Mouse (Mus musculus) ES-E14 (cell line): ENCODE measurements around the gene H2-Ob. TPM values are rescaled to one million over a fixed set of nuclear protein-coding genes. Genes with fewer than 3 reads are reported as not detected.

Experiments used
- DNase-seq: peaks from one replicate; pipeline ENCODE4 v3.0.0-alpha.2; 2013; ENCODE audit warnings: low read depth, low spot score
- H3K27ac ChIP-seq: 2 replicates; pipeline ENCODE4 v1.5.1; 2012; ENCODE audit warnings: low read depth, mild to moderate bottlenecking, low read length, moderate library complexity, mixed read lengths; ENCODE audit not compliant: poor library complexity, insufficient read depth, severe bottlenecking
- H3K36me3 ChIP-seq: 2 replicates; pipeline ENCODE4 v1.6.1; 2012; ENCODE audit warnings: mild to moderate bottlenecking, low read length, moderate library complexity, mixed read lengths; ENCODE audit not compliant: control insufficient read depth, poor library complexity, insufficient read depth, severe bottlenecking
- H3K4me1 ChIP-seq, 2 experiments: fragments of 150-350 bp in 1 of 2; sonication (generic) in 1 of 2; 2 replicates each; pipeline ENCODE4 v1.6.1; 2012; ENCODE audit warnings: low read length in 2 of 2, mild to moderate bottlenecking in 1 of 2, mixed read lengths in 1 of 2; ENCODE audit not compliant: control insufficient read depth in 2 of 2, insufficient read depth in 2 of 2, poor library complexity in 1 of 2
- H3K4me3 ChIP-seq, 2 experiments: fragments of 150-350 bp in 1 of 2; sonication (generic) in 1 of 2; 2 replicates each; pipeline ENCODE4 v1.5.1; 2012; ENCODE audit warnings: low read length in 2 of 2, low read depth in 1 of 2, mild to moderate bottlenecking in 1 of 2, mixed read lengths in 1 of 2; ENCODE audit not compliant: insufficient read depth in 1 of 2, poor library complexity in 1 of 2, severe bottlenecking in 1 of 2
- H3K9ac ChIP-seq: 2 replicates; pipeline ENCODE4 v1.6.1; 2012; ENCODE audit warnings: low read depth, mild to moderate bottlenecking, low read length, mixed read lengths; ENCODE audit not compliant: poor library complexity, insufficient read depth, severe bottlenecking
- H3K9me3 ChIP-seq: fragments of 150-350 bp; sonication (generic); 2 replicates; pipeline ENCODE4 v1.6.1; 2012; ENCODE audit warnings: low read depth, mild to moderate bottlenecking, low read length; ENCODE audit not compliant: control insufficient read depth, insufficient read depth
- CHD2 ChIP-seq: IDR thresholded peaks from 2 replicates; pipeline ENCODE4 v1.6.1; 2014; ENCODE audit warnings: mild to moderate bottlenecking, low read depth, low read length, inconsistent platforms
- HCFC1 ChIP-seq: IDR thresholded peaks from 2 replicates; pipeline ENCODE4 v1.6.1; 2012; ENCODE audit warnings: low read length, inconsistent platforms, borderline replicate concordance; ENCODE audit not compliant: insufficient read depth
- MAFK ChIP-seq: IDR thresholded peaks from 2 replicates; pipeline ENCODE4 v1.6.1; 2014; ENCODE audit warnings: mild to moderate bottlenecking, low read depth, low read length, inconsistent platforms; ENCODE audit not compliant: insufficient read depth
- ZC3H11A ChIP-seq: IDR thresholded peaks from 2 replicates; pipeline ENCODE4 v1.6.1; 2012; ENCODE audit warnings: low read depth, mild to moderate bottlenecking, inconsistent platforms, low read length, borderline replicate concordance
- ZNF384 ChIP-seq: IDR thresholded peaks from 2 replicates; pipeline ENCODE4 v1.6.1; 2012; ENCODE audit warnings: low read depth, low read length, inconsistent platforms
- in situ Hi-C, 2 experiments: fragments of 600-800 bp; cut with MboI; formaldehyde crosslinking; loops; one replicate each; pipeline ENCODE4 v1.15.1; 2025; ENCODE audit warnings: low sequenced_read_pairs in 2 of 2, inconsistent platforms in 1 of 2; ENCODE audit not compliant: unreplicated experiment in 2 of 2
- total RNA-seq: library from RNA; depleted of rRNA; stranded (reverse); fragments of 300-350 nt; gene quantifications from 2 replicates; pipeline ENCODE4 v1.2.3, GENCODE M21; 2012

Gene H2-Ob
- total RNA-seq, 1 experiment = not detected

DNA sequence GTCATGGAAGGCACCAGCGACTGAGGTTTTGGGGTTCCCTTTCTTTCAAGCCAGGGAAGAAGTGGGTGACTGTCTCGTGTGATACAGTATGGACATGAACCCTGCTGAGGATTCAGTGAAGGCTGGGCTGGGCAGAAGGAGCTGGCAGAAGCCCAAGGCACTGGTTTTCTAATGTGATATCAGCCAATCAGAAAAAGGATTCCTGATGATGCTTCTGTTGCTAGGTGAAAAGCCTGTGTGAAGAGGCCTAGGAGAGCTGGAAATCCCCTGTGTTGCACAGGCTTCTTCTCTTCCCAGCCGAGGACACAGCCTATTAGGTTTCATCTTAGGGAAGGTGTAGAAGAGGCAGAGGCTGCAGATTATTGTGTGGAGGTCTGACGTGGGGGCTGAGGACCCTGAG is 22.8 kb downstream of the H2-Ob start:
- H3K9me3 ChIP-seq = no peaks in the 10 kb centered on the region
- peaks cover 0 to 2% of the 10 kb centered on the region in 2 experiments; a peak in 1 of 4 replicates for H3K4me1 ChIP-seq
- no peak overlapping the region for H3K9ac ChIP-seq
- in situ Hi-C loops = no loop called here
- peak; percentile 58 for DNase-seq
- no peaks in the 10 kb centered on the region for H3K36me3 ChIP-seq
- TF ChIP-seq MAFK (no peak), CHD2 (peak; percentile 96)
- H3K4me3 ChIP-seq = no peak overlapping the region
- no peak overlapping the region for H3K27ac ChIP-seq

GRCm38 (mm10) chr17:34263068-34263467 is 24.4 kb downstream of the H2-Ob start:
- Histone ChIP-seq H3K36me3 (no peaks in the 10 kb centered on the region), H3K9me3 (no peaks in the 10 kb centered on the region), H3K4me1 (peaks cover 0 to 2% of the 10 kb centered on the region in 2 experiments; a peak in 1 of 4 replicates), H3K4me3 (peak overlapping the region; percentile 51 to 62), H3K9ac (no peak overlapping the region), H3K27ac (no peak overlapping the region)
- TF ChIP-seq CHD2 (peak; percentile 96), ZNF384 (no peak), HCFC1 (no peak), ZC3H11A (no peak)
- peak; percentile 83 for DNase-seq
- in situ Hi-C loops = no loop called here

GRCm38 (mm10) chr17:34263811-34264371 is 25.2 kb downstream of the H2-Ob start:
- no peaks in the 10 kb centered on the region for H3K36me3 ChIP-seq
- in situ Hi-C loops = no loop called here
- no peak for TF ChIP-seq ZNF384
- TF ChIP-seq HCFC1 = no peak
- TF ChIP-seq CHD2 = no peak
- TF ChIP-seq ZC3H11A = no peak
- TF ChIP-seq MAFK = no peak
- H3K9me3 ChIP-seq = no peaks in the 10 kb centered on the region
- no peak overlapping the region for H3K27ac ChIP-seq
- peaks cover 0 to 2% of the 10 kb centered on the region in 2 experiments; a peak in 1 of 4 replicates for H3K4me1 ChIP-seq
- H3K9ac ChIP-seq = no peak overlapping the region
- peak overlapping the region in 1 of 2 experiments; percentile 62; a peak in 1 of 4 replicates for H3K4me3 ChIP-seq
- DNase-seq = no peak

GRCm38 (mm10) chr17:34264452-34265351 is 26.0 kb downstream of the H2-Ob start:
- Histone ChIP-seq H3K27ac (no peak overlapping the region), H3K9ac (peak overlapping the region; percentile 40), H3K9me3 (no peaks in the 10 kb centered on the region), H3K36me3 (no peaks in the 10 kb centered on the region), H3K4me3 (peak overlapping the region; percentile 52 to 58), H3K4me1 (peaks cover 0 to 2% of the 10 kb centered on the region in 2 experiments; a peak in 1 of 4 replicates)
- no peak for DNase-seq
- TF ChIP-seq ZNF384 (no peak), MAFK (no peak), ZC3H11A (no peak), CHD2 (no peak), HCFC1 (no peak)
- in situ Hi-C loops = no loop called here
